Mouse (Mus musculus) cerebellum, adult 9-10 months (tissue): ENCODE measurements around the gene Zfhx3.

Experiments
- DNase-seq: peaks from one replicate; pipeline ENCODE4 v3.0.0; 2022

Gene Zfhx3

DNA sequence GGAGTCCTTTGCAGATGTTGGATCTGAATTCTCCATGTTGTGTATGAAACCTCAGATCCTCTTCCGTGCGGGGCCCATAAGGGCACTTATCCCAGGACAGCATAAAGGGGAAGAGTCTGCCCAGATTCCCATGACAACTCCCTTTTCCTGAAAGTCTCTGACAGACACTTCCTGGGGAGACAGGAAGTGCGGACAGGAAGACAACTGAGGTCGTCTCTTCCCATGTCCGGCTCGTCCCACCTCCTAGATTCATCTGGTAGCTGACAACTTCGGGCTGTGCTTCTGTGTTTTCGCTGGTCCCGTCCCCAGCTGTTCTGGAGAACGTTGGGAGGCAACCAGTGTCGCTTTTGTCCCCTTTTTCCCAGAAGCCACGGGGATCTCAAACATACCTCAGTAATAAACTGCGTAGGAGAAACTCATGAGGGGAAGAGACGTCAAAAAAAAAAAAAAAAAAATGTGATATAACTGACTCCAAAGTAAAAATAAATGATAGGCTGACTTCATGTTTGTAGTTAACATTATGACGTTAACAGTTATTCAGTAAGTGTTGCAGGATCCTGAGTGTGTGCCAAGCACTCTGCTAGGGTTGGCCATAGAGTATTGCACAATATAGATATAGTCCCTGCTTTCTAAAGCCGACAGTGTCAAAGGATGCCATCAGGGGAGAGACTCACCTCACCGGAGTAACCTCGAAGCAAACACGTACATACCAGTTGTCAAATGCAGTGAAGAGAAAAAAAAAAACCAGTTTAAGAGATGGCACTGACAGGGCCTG, 653.5 kb downstream of the Zfhx3 start:
- no peak for DNase-seq

GRCm38 (mm10) chr8:108599003-108599402, 656.6 kb downstream of the Zfhx3 start:
- DNase-seq: no peak

- DNase-seq: no peak
Observed at GRCm38 (mm10) chr8:108599558-108599957, 657.1 kb downstream of the Zfhx3 start.

DNA sequence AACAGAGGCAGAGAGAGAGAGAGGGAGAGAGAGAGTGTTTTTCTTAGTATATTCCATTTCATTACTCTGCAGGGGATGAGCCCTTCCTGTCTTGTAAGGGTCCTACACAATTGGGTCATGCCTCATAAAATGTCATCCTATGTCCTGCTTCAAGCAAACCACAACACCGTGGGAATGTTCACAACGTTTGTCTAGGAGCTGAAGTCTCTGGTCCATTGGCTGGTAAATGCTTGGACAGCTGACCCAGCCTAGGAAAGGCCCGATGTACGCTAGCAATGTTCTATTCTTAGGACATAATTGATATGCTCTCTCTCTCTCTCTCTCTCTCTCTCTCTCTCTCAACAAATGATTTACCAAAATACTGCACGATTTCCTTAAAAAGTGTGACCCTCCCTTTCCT, 666.2 kb downstream of the Zfhx3 start:
- no peak for DNase-seq

DNA sequence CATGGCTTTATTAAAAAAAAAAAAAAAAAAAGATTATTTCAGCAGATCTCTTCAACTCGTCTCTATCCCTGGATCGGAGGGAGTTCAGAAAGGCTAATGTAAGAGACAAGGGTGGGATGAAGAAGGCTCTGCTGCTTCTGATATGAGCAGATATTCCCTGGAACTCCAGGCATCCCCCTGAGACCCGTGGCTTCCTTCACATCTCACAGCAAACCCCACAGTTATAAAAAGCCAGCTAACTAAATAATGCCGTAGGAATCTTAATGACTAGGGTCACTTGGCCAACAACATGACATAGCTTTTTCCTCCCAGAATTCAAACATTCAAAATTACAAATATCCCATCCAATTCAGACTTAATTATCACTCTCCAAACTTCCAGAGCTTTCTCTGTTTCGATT, 666.7 kb downstream of the Zfhx3 start:
- no peak for DNase-seq

DNA sequence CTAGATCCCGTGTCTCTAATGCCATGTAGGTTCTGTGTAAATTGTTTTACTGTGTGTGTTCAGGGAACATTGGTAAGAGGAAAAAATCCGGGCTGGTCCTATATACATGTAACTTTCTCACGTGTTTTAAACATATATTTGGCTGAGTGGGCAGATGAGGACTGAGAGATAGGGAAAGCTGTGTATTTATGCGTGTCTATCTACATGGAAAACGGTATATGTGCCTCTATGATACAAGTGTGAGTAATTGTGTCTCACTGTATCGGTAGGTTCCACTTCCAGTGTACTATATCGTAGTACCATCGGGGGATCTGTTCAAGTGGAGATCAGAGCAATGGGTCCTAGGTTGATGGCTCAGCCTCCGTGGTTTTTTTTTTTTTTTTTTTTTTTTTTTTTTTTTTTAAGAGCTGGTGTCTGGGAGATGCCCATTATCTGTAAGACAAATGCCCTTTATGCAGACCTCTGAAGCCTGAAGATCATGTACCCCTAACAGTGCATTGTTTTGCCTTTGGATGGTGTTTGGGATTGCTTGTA, 668.8 kb downstream of the Zfhx3 start:
- DNase-seq: no peak

DNA sequence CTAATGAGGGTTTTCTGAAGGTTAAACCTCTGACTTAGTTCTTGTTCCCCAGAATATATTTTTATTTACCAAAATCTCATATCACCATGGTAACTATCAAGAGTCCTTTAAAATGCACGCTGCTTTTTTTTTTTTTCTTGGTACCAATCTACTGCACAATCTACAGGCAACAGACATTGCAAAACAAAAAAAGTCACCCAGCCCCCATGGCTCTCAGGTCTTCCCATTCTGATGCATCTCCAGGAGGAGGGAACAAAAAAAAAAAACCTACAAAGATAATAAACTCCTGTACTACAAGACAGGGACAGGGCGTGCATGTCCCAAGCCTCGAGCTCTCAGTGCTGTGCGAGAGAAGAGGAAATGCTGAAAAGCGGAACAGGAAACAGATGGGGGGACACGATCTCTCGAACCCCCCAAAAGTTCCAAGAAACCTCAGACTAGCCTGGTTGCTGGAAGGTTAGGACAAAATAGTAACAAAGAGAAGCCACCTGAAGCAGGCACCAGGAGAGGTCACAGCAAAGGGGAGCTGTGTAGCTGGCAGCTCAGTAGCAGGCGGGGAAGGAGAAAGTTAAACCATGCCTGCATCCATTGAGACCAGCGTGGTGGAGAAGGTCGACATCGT, 669.5 kb downstream of the Zfhx3 start:
- DNase-seq: no peak

- DNase-seq: no peak
Observed at GRCm38 (mm10) chr8:108612815-108613214, 670.4 kb downstream of the Zfhx3 start.

GRCm38 (mm10) chr8:108613280-108613679, 670.8 kb downstream of the Zfhx3 start:
- no peak for DNase-seq

DNA sequence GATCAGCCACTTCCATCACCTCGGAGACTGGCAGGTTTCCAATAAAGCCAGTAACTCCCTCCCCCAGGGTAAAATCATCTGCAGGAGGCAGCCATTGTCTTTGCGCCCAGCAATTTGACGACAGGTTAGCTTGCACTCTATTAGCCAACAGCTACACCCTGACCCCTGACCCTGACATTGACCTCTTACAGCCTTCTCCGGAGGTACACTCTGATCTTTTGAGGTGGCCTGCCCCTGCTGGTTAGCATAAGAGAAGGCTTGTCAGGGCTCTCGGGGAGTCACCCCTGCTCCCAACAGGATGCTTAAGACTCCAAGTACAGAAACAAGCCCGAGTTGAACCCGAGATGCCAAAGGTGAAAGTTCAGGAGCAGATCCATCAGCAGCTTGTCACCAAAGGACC, 678.9 kb downstream of the Zfhx3 start:
- no peak for DNase-seq

DNA sequence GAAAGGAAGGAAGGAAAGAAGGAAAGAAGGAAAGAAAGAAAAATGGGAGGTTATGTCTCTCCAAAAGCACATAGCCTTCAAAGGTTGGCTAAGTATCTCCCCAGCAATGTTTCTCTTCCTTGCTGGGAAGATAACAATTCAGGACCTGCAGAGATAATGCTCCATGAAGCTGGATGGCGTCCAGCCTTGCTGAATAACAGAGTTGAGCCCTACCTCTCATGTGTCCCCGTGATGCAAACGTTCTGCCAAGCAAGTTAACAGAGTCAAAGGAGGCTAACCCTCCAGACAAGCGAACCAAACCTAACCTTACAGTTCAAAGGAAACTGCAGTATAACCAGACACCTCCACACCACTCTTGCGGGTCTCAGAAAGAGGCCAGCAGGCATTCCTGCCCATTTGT, 681.2 kb downstream of the Zfhx3 start:
- DNase-seq: no peak

DNA sequence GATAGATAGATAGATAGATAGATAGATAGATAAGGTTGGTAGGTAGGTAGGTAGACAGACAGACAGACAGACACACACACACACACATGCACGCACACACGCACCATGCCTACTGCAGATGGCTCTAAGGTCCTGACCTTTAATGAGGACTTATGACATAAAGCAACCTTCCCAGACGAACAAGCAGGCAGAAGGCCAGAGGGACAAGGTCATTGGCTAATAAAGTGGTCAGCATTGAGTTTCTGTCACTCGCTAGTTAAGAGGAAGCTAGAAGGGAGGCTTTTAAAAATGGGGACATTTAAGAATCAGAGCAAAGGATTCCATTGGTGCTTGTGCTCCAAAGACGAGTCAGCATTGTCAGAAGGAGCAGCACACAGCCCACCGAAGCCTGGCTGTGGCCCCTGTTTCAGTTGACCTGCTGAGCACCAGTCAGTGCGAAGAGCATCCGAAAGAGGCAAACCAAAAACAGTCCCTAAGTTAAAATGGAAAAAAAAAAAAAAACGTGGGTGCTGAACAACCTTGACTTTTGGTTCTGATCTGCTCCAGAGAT, 683.2 kb downstream of the Zfhx3 start:
- DNase-seq: no peak

GRCm38 (mm10) chr8:108631069-108631468, 688.6 kb downstream of the Zfhx3 start:
- DNase-seq: no peak

DNA sequence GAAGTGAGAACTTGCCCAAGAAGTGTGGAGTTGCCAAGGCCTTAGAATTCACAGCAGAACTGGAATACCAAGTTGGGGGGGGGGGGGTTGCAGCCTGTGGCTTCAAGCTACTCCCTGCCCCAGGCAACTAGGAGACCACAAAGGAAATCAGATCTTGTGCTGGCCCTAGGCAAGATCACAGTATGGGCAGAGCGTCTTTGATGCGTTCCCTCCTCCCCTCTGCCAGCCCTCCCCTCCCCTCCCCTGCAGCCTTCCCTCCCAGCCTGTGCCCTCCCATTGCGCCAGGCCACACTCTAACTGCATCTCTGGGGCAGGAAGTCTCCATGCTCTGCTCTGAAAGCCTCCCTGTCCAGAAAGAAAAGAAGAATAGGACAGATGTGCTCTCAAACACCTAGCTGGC, 691.8 kb downstream of the Zfhx3 start:
- DNase-seq: no peak

GRCm38 (mm10) chr8:108637887-108638286, 695.4 kb downstream of the Zfhx3 start:
- DNase-seq: no peak

DNA sequence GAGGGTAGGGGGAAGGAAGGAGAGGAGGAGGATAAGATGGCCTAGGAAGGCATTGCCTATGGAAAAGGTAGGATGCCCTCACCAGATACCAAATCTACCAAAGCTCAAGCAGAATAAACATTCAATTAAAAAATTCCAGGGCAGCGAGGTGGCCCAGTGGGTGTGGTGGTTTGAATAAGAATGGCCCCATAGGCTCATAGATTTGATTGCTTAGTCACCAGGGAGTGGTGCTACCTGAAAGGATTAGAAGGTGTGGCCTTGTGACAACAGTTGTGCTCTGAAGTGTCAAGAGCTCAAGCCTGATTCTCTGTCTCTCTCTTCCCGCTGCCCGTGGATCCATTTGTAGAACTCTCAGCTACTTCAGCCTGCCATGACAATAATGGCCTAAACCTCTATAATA, 703.2 kb downstream of the Zfhx3 start:
- no peak for DNase-seq

- no peak for DNase-seq
Observed at GRCm38 (mm10) chr8:108647556-108647955, 705.1 kb downstream of the Zfhx3 start.

- no peak for DNase-seq
Observed at GRCm38 (mm10) chr8:108648993-108649392, 706.5 kb downstream of the Zfhx3 start.

DNA sequence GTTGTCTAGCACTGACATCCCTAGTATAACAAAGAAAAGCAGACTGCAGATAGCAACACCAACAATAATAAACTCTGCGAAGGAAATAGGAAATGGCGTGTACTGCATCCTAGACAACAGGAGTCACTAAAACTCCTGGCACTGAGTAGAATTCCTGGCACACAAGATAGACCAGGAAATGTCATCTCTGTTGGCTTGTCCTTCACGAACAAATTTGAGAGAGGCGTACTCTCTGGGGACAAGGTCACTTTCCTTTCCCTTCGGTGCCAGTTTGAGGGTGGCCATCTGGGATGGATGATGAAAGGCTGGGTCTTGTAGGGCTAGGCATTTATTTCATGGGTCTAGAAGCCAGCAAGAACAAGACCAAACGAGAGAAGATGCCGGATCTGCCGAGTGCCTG, 708.4 kb downstream of the Zfhx3 start:
- DNase-seq: no peak

GRCm38 (mm10) chr8:108661486-108662093, 719.1 kb downstream of the Zfhx3 start:
- DNase-seq: no peak

DNA sequence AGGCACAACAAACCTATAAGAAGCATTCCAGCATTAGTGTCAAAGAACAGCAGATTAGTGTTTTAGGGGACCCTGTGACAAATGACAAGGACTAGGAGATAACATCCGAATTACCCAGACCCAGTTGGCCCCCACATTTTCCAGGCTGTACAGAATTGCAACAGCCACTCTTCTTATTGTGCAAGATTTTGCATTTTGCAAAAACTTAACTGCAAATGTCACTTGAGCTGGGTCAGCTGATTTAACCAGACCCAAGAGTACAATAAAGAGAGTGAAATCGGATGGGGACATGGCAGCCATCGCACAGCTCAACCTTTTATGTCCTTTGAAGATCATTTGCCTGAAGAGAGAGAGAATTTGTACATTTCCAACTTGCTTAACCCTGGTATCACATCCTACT, 720.3 kb downstream of the Zfhx3 start:
- DNase-seq: no peak

DNA sequence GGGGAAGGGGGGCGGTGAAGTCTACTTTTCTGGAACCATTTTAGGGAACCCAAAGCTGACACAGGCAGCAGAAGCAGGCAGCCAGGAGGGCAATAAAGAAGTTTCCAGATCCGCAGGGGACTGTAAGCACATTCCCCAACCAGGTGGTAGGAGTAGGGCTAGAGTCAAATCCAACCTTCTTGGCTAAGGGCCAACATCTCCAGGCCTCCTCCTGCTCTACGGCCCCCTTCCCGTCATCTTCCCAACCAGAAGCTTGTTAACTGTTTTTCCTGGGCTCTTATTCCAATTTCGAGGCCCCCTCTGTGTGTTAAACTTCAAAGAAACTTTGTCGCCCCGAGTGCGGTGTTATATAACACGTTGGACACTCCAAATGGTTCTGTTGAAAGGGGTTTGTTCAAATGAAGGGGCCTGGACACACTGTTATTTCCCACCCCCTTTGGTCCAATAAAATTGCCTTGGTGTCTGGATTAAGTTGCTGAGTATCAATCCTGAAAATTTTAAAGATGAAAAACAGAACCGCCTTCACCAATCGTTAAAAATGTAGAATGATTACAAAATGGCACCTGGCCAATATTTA, 729.6 kb downstream of the Zfhx3 start:
- no peak for DNase-seq

GRCm38 (mm10) chr8:108675001-108675525, 732.6 kb downstream of the Zfhx3 start:
- DNase-seq: no peak
